Mouse (Mus musculus): ENCODE measurements at regions not wholly inside any gene's neighbourhood (a gene's known extent, or its start where the extent isn't known, plus 50 kb on each side); places are given as distances from the start of the nearest gene placed in this dataset.
A peak's percentile ranks its signal among the peaks of the same experiment; 100 is the strongest.
"Not testable (repeated sequence)": the region's sequence is repeated elsewhere in the genome, so short reads cannot be mapped to it uniquely, and the experiment has no call there.

GRCm38 (mm10) chr3:6865462-6866147, 245.4 kb upstream of the 1700008P02Rik start:
- Histone ChIP-seq H3K9me3 (ENCODE audit: control insufficient read depth, low read length) (no peaks in the 10 kb centered on the region), H3K4me3 (ENCODE audit: low read depth, low read length) (no peak overlapping the region), H3K27me3 (ENCODE audit: control insufficient read depth, insufficient read depth, low read length) (no peaks in the 10 kb centered on the region), H3K27ac (ENCODE audit: low read depth, low read length) (no peak overlapping the region), H3K9ac (ENCODE audit: low read depth, low read length) (no peak overlapping the region), H3K4me2 (replicated peaks; ENCODE audit: low read depth, low read length) (no peak overlapping the region), H3K36me3 (ENCODE audit: control insufficient read depth, insufficient read depth, low read length) (no peaks in the 10 kb centered on the region), H3K4me1 (replicated peaks; ENCODE audit: control insufficient read depth, insufficient read depth, low read length) (no peaks in the 10 kb centered on the region)
- ATAC-seq (ENCODE audit: low FRiP score): no peak
- WGBS: 81% methylated on average over 3 of the region's 3 CpGs
- DNase-seq (ENCODE audit: low spot score): no peak

- no peaks in the 10 kb centered on the region for H3K9me3 ChIP-seq (ENCODE audit: control insufficient read depth, low read length)
- no peak for DNase-seq (ENCODE audit: low spot score)
- ATAC-seq (ENCODE audit: low FRiP score): peak; percentile 59
- no peak overlapping the region for H3K4me2 ChIP-seq (replicated peaks; ENCODE audit: low read depth, low read length)
- no peaks in the 10 kb centered on the region for H3K27me3 ChIP-seq (ENCODE audit: control insufficient read depth, insufficient read depth, low read length)
- no peak overlapping the region for H3K27ac ChIP-seq (ENCODE audit: low read depth, low read length)
- H3K36me3 ChIP-seq (ENCODE audit: control insufficient read depth, insufficient read depth, low read length): no peaks in the 10 kb centered on the region
- no peak overlapping the region for H3K9ac ChIP-seq (ENCODE audit: low read depth, low read length)
- WGBS: 71% methylated on average over 2 of the region's 2 CpGs
- H3K4me3 ChIP-seq (ENCODE audit: low read depth, low read length): no peak overlapping the region
- no peaks in the 10 kb centered on the region for H3K4me1 ChIP-seq (replicated peaks; ENCODE audit: control insufficient read depth, insufficient read depth, low read length)
Measured at GRCm38 (mm10) chr3:6859866-6860180, 239.6 kb upstream of the 1700008P02Rik start.

GRCm38 (mm10) chr3:6858982-6859865, 239.0 kb upstream of the 1700008P02Rik start:
- H3K36me3 ChIP-seq (ENCODE audit: control insufficient read depth, insufficient read depth, low read length): no peaks in the 10 kb centered on the region
- ATAC-seq (ENCODE audit: low FRiP score): peak; percentile 99
- no peak overlapping the region for H3K4me2 ChIP-seq (replicated peaks; ENCODE audit: low read depth, low read length)
- H3K27ac ChIP-seq (ENCODE audit: low read depth, low read length): no peak overlapping the region
- H3K9me3 ChIP-seq (ENCODE audit: control insufficient read depth, low read length): no peaks in the 10 kb centered on the region
- peak; percentile 52 for DNase-seq (ENCODE audit: low spot score)
- H3K27me3 ChIP-seq (ENCODE audit: control insufficient read depth, insufficient read depth, low read length): no peaks in the 10 kb centered on the region
- 40% methylated on average over 4 of the region's 4 CpGs for WGBS
- no peak overlapping the region for H3K9ac ChIP-seq (ENCODE audit: low read depth, low read length)
- H3K4me3 ChIP-seq (ENCODE audit: low read depth, low read length): no peak overlapping the region
- no peaks in the 10 kb centered on the region for H3K4me1 ChIP-seq (replicated peaks; ENCODE audit: control insufficient read depth, insufficient read depth, low read length)

- H3K27me3 ChIP-seq (ENCODE audit: control insufficient read depth, insufficient read depth, low read length): no peaks in the 10 kb centered on the region
- ATAC-seq (ENCODE audit: low FRiP score) (no peak), DNase-seq (ENCODE audit: low spot score) (no peak)
- H3K36me3 ChIP-seq (ENCODE audit: control insufficient read depth, insufficient read depth, low read length): no peaks in the 10 kb centered on the region
- no peaks in the 10 kb centered on the region for H3K9me3 ChIP-seq (ENCODE audit: control insufficient read depth, low read length)
- no peak overlapping the region for H3K9ac ChIP-seq (ENCODE audit: low read depth, low read length)
- H3K4me3 ChIP-seq (ENCODE audit: low read depth, low read length): no peak overlapping the region
- no peak overlapping the region for H3K27ac ChIP-seq (ENCODE audit: low read depth, low read length)
- H3K4me1 ChIP-seq (replicated peaks; ENCODE audit: control insufficient read depth, insufficient read depth, low read length): no peaks in the 10 kb centered on the region
- 81% methylated on average over 7 of the region's 7 CpGs for WGBS
- H3K4me2 ChIP-seq (replicated peaks; ENCODE audit: low read depth, low read length): no peak overlapping the region
Measured at GRCm38 (mm10) chr3:6819332-6819731, 199.1 kb upstream of the 1700008P02Rik start.

- WGBS: 48% methylated on average over 2 of the region's 2 CpGs
- ATAC-seq (ENCODE audit: low FRiP score): no peak
- no peak for DNase-seq (ENCODE audit: low spot score)
- no peaks in the 10 kb centered on the region for H3K36me3 ChIP-seq (ENCODE audit: control insufficient read depth, insufficient read depth, low read length)
- no peaks in the 10 kb centered on the region for H3K9me3 ChIP-seq (ENCODE audit: control insufficient read depth, low read length)
- H3K4me2 ChIP-seq (replicated peaks; ENCODE audit: low read depth, low read length): no peak overlapping the region
- H3K27me3 ChIP-seq (ENCODE audit: control insufficient read depth, insufficient read depth, low read length): no peaks in the 10 kb centered on the region
- no peak overlapping the region for H3K9ac ChIP-seq (ENCODE audit: low read depth, low read length)
- no peak overlapping the region for H3K4me3 ChIP-seq (ENCODE audit: low read depth, low read length)
- H3K4me1 ChIP-seq (replicated peaks; ENCODE audit: control insufficient read depth, insufficient read depth, low read length): no peaks in the 10 kb centered on the region
- no peak overlapping the region for H3K27ac ChIP-seq (ENCODE audit: low read depth, low read length)
Measured at GRCm38 (mm10) chr3:6812346-6812745, 192.1 kb upstream of the 1700008P02Rik start.

GRCm38 (mm10) chr3:6809381-6809950, 189.2 kb upstream of the 1700008P02Rik start:
- 64% methylated on average over 2 of the region's 2 CpGs for WGBS
- Histone ChIP-seq H3K36me3 (ENCODE audit: control insufficient read depth, insufficient read depth, low read length) (no peaks in the 10 kb centered on the region), H3K27ac (ENCODE audit: low read depth, low read length) (no peak overlapping the region), H3K4me3 (ENCODE audit: low read depth, low read length) (no peak overlapping the region), H3K9me3 (ENCODE audit: control insufficient read depth, low read length) (no peaks in the 10 kb centered on the region), H3K4me2 (replicated peaks; ENCODE audit: low read depth, low read length) (no peak overlapping the region), H3K4me1 (replicated peaks; ENCODE audit: control insufficient read depth, insufficient read depth, low read length) (no peaks in the 10 kb centered on the region), H3K27me3 (ENCODE audit: control insufficient read depth, insufficient read depth, low read length) (no peaks in the 10 kb centered on the region), H3K9ac (ENCODE audit: low read depth, low read length) (no peak overlapping the region)
- DNase-seq (ENCODE audit: low spot score) (no peak), ATAC-seq (ENCODE audit: low FRiP score) (peak; percentile 56; the same call in 1 of the 2 replicates)

GRCm38 (mm10) chr3:6800092-6800716, 180.0 kb upstream of the 1700008P02Rik start:
- ATAC-seq (ENCODE audit: low FRiP score); H3K9ac ChIP-seq (ENCODE audit: low read depth, low read length); H3K4me3 ChIP-seq (ENCODE audit: low read depth, low read length); H3K4me2 ChIP-seq (replicated peaks; ENCODE audit: low read depth, low read length); H3K9me3 ChIP-seq (ENCODE audit: control insufficient read depth, low read length); H3K27ac ChIP-seq (ENCODE audit: low read depth, low read length); H3K4me1 ChIP-seq (replicated peaks; ENCODE audit: control insufficient read depth, insufficient read depth, low read length); DNase-seq (ENCODE audit: low spot score); H3K27me3 ChIP-seq (ENCODE audit: control insufficient read depth, insufficient read depth, low read length); H3K36me3 ChIP-seq (ENCODE audit: control insufficient read depth, insufficient read depth, low read length): not testable (repeated sequence)
- WGBS: 96% methylated on average over 33 of the region's 37 CpGs

GRCm38 (mm10) chr3:6768506-6768905, 148.3 kb upstream of the 1700008P02Rik start:
- no peak overlapping the region for H3K9ac ChIP-seq (ENCODE audit: low read depth, low read length)
- H3K4me1 ChIP-seq (replicated peaks; ENCODE audit: control insufficient read depth, insufficient read depth, low read length): no peaks in the 10 kb centered on the region
- DNase-seq (ENCODE audit: low spot score) (no peak), ATAC-seq (ENCODE audit: low FRiP score) (no peak)
- H3K36me3 ChIP-seq (ENCODE audit: control insufficient read depth, insufficient read depth, low read length): no peaks in the 10 kb centered on the region
- H3K9me3 ChIP-seq (ENCODE audit: control insufficient read depth, low read length): no peaks in the 10 kb centered on the region
- H3K27me3 ChIP-seq (ENCODE audit: control insufficient read depth, insufficient read depth, low read length): no peaks in the 10 kb centered on the region
- no peak overlapping the region for H3K4me3 ChIP-seq (ENCODE audit: low read depth, low read length)
- 73% methylated on average over 2 of the region's 2 CpGs for WGBS
- H3K27ac ChIP-seq (ENCODE audit: low read depth, low read length): no peak overlapping the region
- H3K4me2 ChIP-seq (replicated peaks; ENCODE audit: low read depth, low read length): no peak overlapping the region
